Mouse (Mus musculus) heart, postnatal 0 days (tissue): ENCODE results near the gene Hoxc6.

Source experiments
- CTCF ChIP-seq: IDR thresholded peaks from 2 replicates; pipeline ENCODE4 v1.5.1; 2016; ENCODE audit warnings: antibody characterized with exemption, control low read depth, low read depth
- EP300 ChIP-seq: IDR thresholded peaks from 2 replicates; pipeline ENCODE4 v1.6.1; 2016; ENCODE audit warnings: antibody characterized with exemption, low read depth

DNA sequence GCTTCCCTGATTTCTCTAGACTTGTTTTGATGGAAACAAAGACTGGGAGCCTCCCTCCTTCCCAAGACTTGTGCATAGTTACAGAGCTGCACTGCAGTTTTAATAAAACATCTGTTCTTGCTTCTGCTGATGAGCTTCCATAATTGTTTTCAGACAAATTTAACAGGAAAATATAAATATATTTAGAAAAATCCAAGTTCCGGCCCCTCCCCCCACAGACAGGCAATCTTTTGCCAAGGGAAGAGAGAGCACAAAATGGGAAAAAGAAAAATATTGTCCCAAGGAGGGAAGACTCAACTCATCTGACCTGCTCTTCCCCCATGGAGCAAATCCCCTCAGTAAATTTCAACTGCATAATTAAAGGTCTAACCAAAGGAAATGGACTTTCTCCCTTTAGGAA is 8.3 kb downstream of the Hoxc6 start:
- TF ChIP-seq CTCF (no peak), EP300 (no peak)
